Mouse (Mus musculus) B cell, adult (primary cell): ENCODE measurements around the gene Mrpl1. TPM values are rescaled to one million over a fixed set of nuclear protein-coding genes. Genes with fewer than 3 reads are reported as not detected.

Experiments used
- total RNA-seq: library from RNA; stranded (reverse); gene quantifications from 4 replicates; pipeline ENCODE4 v1.2.4, GENCODE M21; 2023; ENCODE audit not compliant: inconsistent age

Mrpl1 gene
- total RNA-seq = 13.8 to 16.8 TPM (median 15.4 TPM) in 4 replicates

GRCm38 (mm10) chr5:96209459-96209858 lies at the start of gene Mrpl1:
TSS of gene Mrpl1 (plus strand) at chr5:96209493.

GRCm38 (mm10) chr5:96164021-96164411 lies 45.3 kb upstream of the Mrpl1 start, which contains the start of gene Cnot6l:
TSS of gene Cnot6l (minus strand) at chr5:96164171.

Other genes with a start within 250 kb of the Mrpl1 start
- 170 to 226 TPM (median 191 TPM) in 4 replicates for gene Cnot6l, start 45.3 kb upstream of the Mrpl1 start, total RNA-seq
- gene Fras1, start 164.5 kb downstream of the Mrpl1 start, total RNA-seq = 0.96 to 2.1 TPM (median 1.1 TPM) in 4 replicates